Mouse (Mus musculus) mesoderm, embryonic 11.5 days (tissue): ENCODE data around the gene BC005561.
A peak's percentile ranks its signal among the peaks of the same experiment; 100 is the strongest.
"Not testable (repeated sequence)": the region's sequence is repeated elsewhere in the genome, so short reads cannot be mapped to it uniquely, and the experiment has no call there.

Experiments
- DNase-seq: peaks from one replicate; pipeline ENCODE4 v3.0.0-alpha.2; 2012; ENCODE audit warnings: low read depth, low spot score

Gene BC005561

DNA sequence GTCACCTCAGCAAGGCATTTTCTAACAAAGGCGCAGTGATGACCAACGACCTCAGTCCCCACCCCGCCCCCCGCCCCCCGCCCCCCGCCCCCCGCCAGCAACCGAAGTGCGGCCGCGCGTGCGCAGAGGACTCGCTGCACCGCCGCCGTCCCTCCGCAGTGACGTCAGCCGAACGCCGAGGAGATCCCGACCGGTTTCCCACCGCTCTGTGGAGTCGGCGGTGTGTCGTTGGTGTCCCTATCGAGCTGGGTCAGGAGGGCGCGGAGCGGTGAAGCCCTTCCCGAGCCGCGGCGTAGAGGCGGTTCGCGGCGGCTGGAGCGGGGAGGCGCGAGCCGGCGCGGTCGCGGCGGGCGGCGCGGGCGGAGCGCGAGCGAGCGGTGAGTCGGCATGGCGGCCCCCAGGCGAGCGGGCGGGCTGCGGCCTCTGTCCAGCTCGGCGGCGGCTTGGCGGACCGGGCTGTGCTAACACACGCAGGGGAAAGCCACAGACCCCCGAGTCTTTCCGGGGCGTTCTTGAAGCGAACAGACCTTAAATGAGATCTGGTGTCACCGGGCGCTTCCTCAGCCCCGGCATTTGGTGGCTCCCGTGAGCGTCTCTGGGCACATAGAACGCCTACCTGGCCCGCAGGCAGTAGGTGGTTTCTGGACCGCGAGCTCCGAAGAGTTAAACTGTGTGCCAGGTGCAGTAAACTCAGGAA is at the start of gene BC005561:
Gene BC005561 (plus strand): TSS at position 158 of the 697 bp plus-strand sequence.
- DNase-seq: peak; percentile 91

GRCm38 (mm10) chr5:104458832-104459705 is 49.1 kb upstream of the BC005561 start, which contains the start of gene Pkd2:
TSS of gene Pkd2 (plus strand) at chr5:104459450.
- peak; percentile 79 for DNase-seq

GRCm38 (mm10) chr5:104459706-104460455 is 48.3 kb upstream of the BC005561 start:
- peak; percentile 62 for DNase-seq

DNA sequence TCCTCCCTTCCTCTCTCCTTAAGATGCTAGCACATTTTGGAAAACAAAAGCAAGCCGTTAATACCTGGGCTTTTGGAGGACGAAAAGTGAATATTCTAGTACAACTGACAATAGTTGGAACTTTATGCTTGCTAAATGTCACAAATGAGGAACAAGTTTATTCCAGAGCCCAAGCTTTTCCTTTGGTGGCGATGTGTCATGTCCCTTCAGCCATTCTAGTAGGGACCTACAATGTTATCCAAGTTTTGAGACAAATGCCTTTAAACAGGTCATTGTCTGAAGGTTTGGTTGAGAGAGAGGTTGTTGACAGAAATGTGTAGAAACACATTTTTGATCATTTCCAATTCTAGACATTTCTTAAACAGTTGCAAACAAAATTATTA is 47.7 kb upstream of the BC005561 start:
- peak; percentile 8 for DNase-seq

GRCm38 (mm10) chr5:104460856-104461255 is 47.3 kb upstream of the BC005561 start:
- peak; percentile 59 for DNase-seq

- DNase-seq: no peak
These were observed 42.9 kb upstream of the BC005561 start for GRCm38 (mm10) chr5:104465279-104465678.

DNA sequence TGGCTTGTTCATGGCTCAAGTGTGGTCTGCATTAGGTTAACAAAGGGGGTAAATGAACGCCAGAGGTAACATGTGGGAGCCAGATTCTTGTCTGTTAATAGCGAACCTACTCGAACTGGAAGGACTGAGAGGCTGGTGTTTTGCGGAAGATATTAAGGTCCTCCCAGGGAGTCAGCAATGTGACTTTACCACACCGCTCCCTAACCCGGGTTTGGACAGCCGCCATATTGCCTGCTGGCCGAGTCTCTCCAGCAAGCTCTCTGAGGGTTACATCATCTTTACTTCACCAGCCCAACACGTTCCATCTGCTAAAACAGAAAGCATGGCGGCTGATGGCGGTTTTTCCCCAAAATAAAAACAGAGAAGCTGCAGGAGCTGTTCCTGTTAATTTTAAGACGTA is 42.4 kb upstream of the BC005561 start:
- no peak for DNase-seq

- DNase-seq: no peak
These were observed 41.3 kb upstream of the BC005561 start for GRCm38 (mm10) chr5:104466816-104467215.

- no peak for DNase-seq
These were observed 39.6 kb upstream of the BC005561 start for GRCm38 (mm10) chr5:104468586-104468985.

DNA sequence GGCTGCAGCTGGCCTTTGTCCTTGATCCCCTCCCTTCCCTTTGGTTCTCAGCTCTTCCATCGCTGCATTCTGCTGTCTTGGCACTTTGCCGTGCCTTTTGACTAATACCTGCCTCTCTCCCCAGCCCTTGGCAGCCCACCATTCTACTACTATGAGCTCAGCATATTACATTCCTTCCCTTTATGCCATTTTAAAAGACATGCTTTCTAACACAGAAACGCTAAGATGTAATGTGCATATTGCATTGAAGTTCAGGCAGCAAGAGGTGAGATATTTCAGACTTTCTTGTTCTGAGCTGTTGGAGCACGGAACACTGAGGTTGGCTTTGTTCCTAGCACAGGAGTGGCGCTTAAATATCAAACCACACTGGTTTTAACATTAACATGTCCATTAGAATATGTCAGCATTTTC is 37.2 kb upstream of the BC005561 start:
- DNase-seq: no peak

DNA sequence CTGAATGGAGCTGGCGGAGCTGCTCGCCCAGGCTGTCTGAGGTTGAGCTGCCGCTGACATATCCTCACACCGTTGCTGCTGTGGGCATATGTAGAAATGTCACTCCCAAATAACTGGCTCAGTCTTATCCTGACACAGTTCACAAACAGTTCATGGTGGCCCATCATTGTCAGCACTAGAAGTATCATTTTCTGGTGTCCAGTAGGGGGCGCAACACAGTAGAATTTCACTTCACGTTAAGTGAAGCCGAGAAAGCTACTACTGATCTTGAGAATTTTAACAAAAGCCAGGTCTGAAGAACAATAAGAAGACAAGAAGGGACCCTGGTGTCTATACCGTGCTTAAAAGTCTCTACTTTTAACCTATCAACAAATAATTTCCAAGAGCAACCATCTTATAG is 35.8 kb upstream of the BC005561 start:
- peak; percentile 14 for DNase-seq

DNA sequence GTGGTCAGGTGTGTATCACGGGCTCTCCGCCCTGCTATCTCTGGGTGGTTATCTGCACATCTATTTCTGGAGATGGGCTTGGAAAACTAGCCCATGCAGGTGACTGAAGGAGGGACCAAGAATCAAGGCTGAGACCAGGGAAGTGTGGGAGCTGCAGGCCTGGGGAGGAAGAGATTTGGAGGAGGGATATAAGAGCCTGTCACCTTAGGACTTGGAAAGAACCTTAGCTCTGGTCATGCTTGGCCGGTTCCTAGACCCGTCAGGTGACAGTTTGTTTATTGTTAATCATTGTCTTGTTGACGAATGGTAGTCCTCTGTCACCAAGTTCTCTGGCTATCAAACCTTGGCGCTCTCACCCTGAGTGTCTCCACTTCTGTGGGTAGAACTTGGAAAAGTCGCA is 27.8 kb upstream of the BC005561 start:
- no peak for DNase-seq

DNA sequence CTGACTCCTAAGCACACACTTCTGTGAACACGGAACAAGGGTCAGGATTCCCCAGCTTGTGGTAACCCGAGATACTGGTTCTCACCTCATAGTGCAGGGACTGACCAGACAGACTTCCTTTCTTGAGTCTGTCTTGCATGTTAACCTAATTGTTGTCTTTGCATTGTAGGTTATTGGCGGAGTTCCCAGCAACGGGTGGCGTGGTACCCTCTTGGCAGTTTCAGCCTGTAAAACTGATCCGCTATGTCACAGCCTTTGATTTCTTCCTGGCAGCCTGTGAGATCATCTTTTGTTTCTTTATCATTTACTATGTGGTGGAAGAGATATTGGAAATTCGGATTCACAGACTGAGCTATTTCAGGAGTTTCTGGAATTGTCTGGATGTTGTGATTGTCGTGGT is 25.3 kb upstream of the BC005561 start:
- no peak for DNase-seq

DNA sequence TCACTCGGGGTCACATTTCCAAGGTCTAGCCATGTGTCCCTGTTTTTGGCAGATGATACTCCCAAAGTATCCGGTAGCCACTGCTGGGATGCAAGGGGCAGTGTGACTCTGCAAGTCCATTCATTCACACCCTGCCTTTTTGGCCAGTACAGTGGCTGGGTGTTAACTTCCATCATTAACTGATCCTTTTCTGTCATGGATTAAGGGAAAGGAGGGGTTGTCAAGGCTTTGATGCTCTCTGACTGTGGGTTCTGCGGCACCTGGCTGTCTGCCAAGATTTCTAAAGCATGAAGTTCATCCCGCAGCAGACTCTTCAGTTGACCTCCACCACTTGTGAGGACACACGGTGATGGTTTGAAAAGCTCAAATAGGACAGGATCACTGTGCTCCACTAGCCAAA is 16.6 kb upstream of the BC005561 start:
- peak; percentile 4 for DNase-seq

GRCm38 (mm10) chr5:104504883-104505282 is 3.3 kb upstream of the BC005561 start:
- no peak for DNase-seq

DNA sequence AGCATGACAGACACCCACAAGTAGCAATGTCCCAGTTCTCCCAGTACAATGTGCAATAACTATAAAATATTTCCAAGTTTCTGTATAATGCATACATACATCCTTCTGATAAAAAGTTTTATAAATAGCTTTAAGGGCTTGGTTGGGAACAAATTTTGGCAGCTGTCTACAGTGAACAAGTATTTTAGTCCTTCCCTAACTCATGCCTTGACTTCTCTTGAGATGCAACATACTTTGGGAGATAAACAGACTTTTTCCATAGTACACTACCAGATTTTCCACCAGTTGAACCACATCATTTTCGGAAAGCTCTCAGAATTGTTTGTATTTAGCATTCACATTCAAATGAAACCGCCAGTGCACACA is 340 bp upstream of the BC005561 start:
- no peak for DNase-seq

DNA sequence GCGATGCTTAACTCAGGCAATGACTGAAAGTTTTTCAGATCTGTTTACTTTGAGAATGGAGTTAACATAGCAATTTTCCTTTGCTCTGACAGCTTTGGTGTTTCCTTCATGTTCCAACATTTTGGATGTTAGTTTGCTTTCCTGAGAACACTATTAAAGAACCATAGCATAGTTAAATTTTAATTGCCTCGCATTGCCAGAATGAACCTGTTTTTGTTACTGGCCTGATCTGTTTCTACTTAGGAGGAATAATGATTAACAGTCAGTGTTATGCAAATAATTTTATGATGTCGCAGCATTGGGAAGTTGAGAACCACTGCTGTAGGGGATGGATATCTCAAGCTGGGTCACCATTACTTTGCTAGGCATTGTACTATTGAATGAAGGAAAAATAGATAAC is 3.1 kb downstream of the BC005561 start:
- no peak for DNase-seq

GRCm38 (mm10) chr5:104538612-104539011 is 30.5 kb downstream of the BC005561 start:
- no peak for DNase-seq

DNA sequence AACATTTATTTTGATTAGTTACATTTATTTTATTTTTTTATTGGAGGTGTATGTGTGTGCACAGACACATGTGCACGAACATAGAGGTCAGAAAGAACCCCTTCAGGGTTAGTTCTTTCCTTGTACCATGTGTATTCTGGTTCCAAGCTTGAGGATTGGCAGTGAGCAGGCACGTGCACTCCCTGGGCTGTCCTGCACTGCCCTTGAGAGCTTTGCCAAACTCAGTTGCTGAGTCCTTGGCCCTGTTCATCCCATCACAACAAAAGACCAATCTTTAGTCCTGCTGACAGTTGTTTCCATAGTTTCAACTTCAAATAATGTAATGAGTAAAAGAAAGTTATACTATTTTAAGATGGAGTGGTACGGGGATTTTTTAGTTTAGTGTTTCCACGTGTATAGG is 31.2 kb downstream of the BC005561 start:
- no peak for DNase-seq

DNA sequence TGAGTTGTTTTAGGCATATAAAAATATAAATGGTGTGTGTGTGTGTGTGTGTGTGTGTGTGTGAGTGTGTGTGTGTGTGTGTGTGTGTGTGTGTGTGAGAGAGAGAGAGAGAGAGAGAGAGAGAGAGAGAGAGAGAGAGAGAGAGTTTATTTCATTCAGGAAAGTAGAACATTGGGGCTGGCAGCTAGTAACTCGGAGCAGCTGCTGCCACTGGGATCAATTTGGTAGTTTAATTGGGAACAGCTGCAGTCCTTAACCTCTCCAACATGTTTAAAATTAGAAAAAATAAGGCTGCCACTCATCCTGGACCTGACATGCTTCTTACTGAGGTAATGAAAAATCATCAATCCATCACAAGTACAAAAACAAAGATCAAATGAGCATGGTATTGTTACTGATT is 59.9 kb downstream of the BC005561 start:
- not testable (repeated sequence) for DNase-seq

- no peak for DNase-seq
These were observed 62.6 kb downstream of the BC005561 start for GRCm38 (mm10) chr5:104570766-104571165.

GRCm38 (mm10) chr5:104571282-104571921 is 63.2 kb downstream of the BC005561 start:
- DNase-seq: peak; percentile 82
